Mouse (Mus musculus): ENCODE measurements around the gene Gm8453.
"Not testable (repeated sequence)": the region's sequence is repeated elsewhere in the genome, so short reads cannot be mapped to it uniquely, and the experiment has no call there.

Gene Gm8453

GRCm38 (mm10) chr7:22229384-22229783, at the start of gene Gm8453:
TSS of gene Gm8453 (minus strand) at chr7:22229484.
- DNase-seq (ENCODE audit: low spot score in 2 of 2), result not testable (repeated sequence)

GRCm38 (mm10) chr7:22201164-22201563, 28.1 kb downstream of the Gm8453 start, which contains the start of gene Gm8653:
TSS of gene Gm8653 (minus strand) at chr7:22201264.
- not testable (repeated sequence) for DNase-seq (ENCODE audit: low spot score in 2 of 2)

GRCm38 (mm10) chr7:22189077-22189476, 40.2 kb downstream of the Gm8453 start, which contains the start of gene Vmn1r143:
TSS of gene Vmn1r143 (plus strand) at chr7:22189377.
- not testable (repeated sequence) for DNase-seq (ENCODE audit: low spot score in 2 of 2)
